Comparison of ENCODE assay signal across 8 mouse cellular contexts in genomic region chr1:92180141-92181137, GRCm38 (mm10). TPM values are rescaled to one million over a fixed set of nuclear protein-coding genes. Genes with fewer than 3 reads are reported as not detected.
DNase-seq lines count a peak whose midpoint lies in the region; ATAC-seq lines count a peak whose summit lies in the region.

No protein-coding gene starts in this region.

- WGBS in hindbrain, embryonic 16.5 days, result under 1% methylated on average over 84 of the region's 97 CpGs
- under 1% methylated on average over 88 of the region's 97 CpGs for WGBS in macrophage (ENCODE audit: missing documents)

- H3K36me3 ChIP-seq in hindbrain, embryonic 16.5 days (ENCODE audit: control insufficient read depth, insufficient read depth, low read length), result no peaks in the 10 kb centered on the region
- H3K36me3 ChIP-seq in macrophage (ENCODE audit: inconsistent target), result no peaks in the 10 kb centered on the region

- ATAC-seq in hindbrain, embryonic 16.5 days, result peak; percentile 99

- peak overlapping the region; percentile 100 for H3K27ac ChIP-seq in hindbrain, embryonic 16.5 days (ENCODE audit: low read depth, low read length)
- peak overlapping the region; percentile 81 for H3K27ac ChIP-seq in macrophage

- peak; percentile 94 for DNase-seq in WW6 (ENCODE audit: low read depth, low spot score)
- DNase-seq in cerebellum, postnatal 4 days (ENCODE audit: low spot score in 2 of 2), result peak; percentile 99 to 100
- peak; percentile 100 for DNase-seq in gastrocnemius, adult 18-20 months (ENCODE audit: low spot score)
- peak; percentile 99 to 100 for DNase-seq in left cerebral cortex, adult 18-20 months (ENCODE audit: low spot score in 2 of 2)
- DNase-seq in right cerebral cortex, adult 18-20 months, result peak; percentile 100
- peak; percentile 100 for DNase-seq in urinary bladder, postnatal 10 days (ENCODE audit: low spot score)

- peaks cover 40% of the 10 kb centered on the region for H3K79me2 ChIP-seq in macrophage (ENCODE audit: inconsistent target)

- H3K4me1 ChIP-seq in hindbrain, embryonic 16.5 days (ENCODE audit: control insufficient read depth, insufficient read depth, low read depth, low read length), result peaks cover 23% of the 10 kb centered on the region

- H3K27me3 ChIP-seq in hindbrain, embryonic 16.5 days (replicated peaks; ENCODE audit: control insufficient read depth, insufficient read depth, low read length), result no peaks in the 10 kb centered on the region

- H3K9me3 ChIP-seq in hindbrain, embryonic 16.5 days (ENCODE audit: control insufficient read depth, low read length), result no peaks in the 10 kb centered on the region

- peak overlapping the region; percentile 81 for H3K4me2 ChIP-seq in hindbrain, embryonic 16.5 days (ENCODE audit: low read length)

- H3K9ac ChIP-seq in hindbrain, embryonic 16.5 days (ENCODE audit: low read depth, low read length), result peak overlapping the region; percentile 93

- peak overlapping the region; percentile 93 for H3K4me3 ChIP-seq in hindbrain, embryonic 16.5 days (ENCODE audit: low read length)
- H3K4me3 ChIP-seq in macrophage (ENCODE audit: inconsistent target), result peak overlapping the region; percentile 52

RNA-seq across cellular contexts. Expression of gene Hdac4, which starts 15.1 kb away (rescaled TPM):
- total RNA-seq in gastrocnemius, adult 18-20 months (2021), result 10 to 100 TPM; 64.7 to 72.5 TPM
- 26.9 and 27.6 TPM in 2 replicates for polyA plus RNA-seq in hindbrain, embryonic 16.5 days (2015; fragmentation: Nextera tagmentation; extraction: Ambion mirVana)
- total RNA-seq in left cerebral cortex, adult 18-20 months (2021), result 100 to 1,000 TPM; 108 to 111 TPM
- total RNA-seq in macrophage (2018; cell fraction: chromatin; rRNA removed), result 10 to 100 TPM; 23.7 to 65.2 (median 37.9) TPM
- total RNA-seq in macrophage (2018; cell fraction: cytosol; rRNA removed), result 10 to 100 TPM in 9 of 26 experiments, 1 to 10 TPM in 17; 5.6 to 13.1 (median 8.4) TPM
- 10 to 100 TPM; 11.4 to 53.4 (median 24.5) TPM for total RNA-seq in macrophage (2018; cell fraction: nucleus; rRNA removed)
- 2.6 to 7.6 TPM (median 4.8 TPM) in 3 replicates for polyA plus RNA-seq in macrophage (2018)

Comparison
In these comparisons a context has a peak if more than half of its experiments do, and no peak if none do; other contexts are left out.
1. Peak in every context shown above with its lines: DNase-seq, ATAC-seq, H3K4me3 ChIP-seq and H3K27ac ChIP-seq.